Mouse (Mus musculus) activated CD4-positive, CD25-positive, alpha-beta regulatory T cell, adult 4 months (primary cell): ENCODE data around the gene Mia. TPM values are rescaled to one million over a fixed set of nuclear protein-coding genes. Genes with fewer than 3 reads are reported as not detected.
A peak's percentile ranks its signal among the peaks of the same experiment; 100 is the strongest.

Source experiments
- ATAC-seq: one replicate; pipeline ENCODE4 v1.8.0; 2017
- polyA plus RNA-seq, 2 experiments: library from polyadenylated mRNA; unstranded; fragments of 100-300 nt; shearing (Covaris generic); gene quantifications; one replicate each; pipeline ENCODE4 v1.2.1; 2017

The Mia gene
- polyA plus RNA-seq, result under 1 TPM in 1 of 2 experiments, not detected in 1; 0.34 TPM

DNA sequence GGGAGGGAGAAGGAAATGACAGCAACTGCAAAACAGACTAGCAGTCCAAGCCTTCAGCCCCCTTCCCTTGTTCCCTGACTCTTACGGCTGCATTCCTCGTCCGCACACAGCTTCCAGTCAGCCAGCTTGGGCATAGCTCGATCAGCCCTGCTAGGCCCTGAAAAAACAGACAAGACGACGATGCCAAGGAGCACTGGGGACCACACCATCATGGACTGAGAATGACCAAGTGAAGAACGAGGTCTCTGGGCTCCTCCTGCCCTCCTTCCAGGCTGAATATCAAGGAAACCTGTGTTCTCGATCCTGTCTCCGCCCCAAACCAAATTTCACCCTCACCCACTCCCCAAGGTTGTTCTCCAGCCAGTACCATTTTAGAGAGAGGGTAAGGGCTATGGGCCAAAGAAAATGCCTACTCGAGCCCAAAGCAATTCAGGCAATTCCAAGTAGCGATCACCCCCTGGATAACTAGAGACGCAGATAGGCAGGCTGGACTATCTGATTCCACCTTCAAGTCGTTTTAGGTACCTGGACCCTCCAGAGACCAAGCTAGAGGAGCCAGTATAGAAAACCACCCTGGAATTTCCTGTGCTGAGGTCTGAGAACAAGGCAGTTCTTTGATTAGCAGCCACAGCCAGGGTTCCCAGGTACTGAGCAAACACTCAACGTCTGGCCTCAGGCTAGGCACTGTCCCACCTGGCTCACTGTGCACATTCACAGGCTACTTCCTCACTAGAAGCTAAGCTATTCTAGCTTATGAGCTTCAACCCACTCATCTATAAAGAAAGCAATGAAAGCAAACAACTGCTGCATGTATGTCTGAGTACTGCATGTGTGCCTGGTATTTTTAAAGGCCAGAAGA is at the start of gene Mia, which contains the start of gene Gm21983:
Gene Mia (minus strand): TSS at position 321 of the 859 bp plus-strand sequence.
Gene Gm21983 (minus strand): TSS at position 250 of the 859 bp plus-strand sequence.
- ATAC-seq, result no peak

DNA sequence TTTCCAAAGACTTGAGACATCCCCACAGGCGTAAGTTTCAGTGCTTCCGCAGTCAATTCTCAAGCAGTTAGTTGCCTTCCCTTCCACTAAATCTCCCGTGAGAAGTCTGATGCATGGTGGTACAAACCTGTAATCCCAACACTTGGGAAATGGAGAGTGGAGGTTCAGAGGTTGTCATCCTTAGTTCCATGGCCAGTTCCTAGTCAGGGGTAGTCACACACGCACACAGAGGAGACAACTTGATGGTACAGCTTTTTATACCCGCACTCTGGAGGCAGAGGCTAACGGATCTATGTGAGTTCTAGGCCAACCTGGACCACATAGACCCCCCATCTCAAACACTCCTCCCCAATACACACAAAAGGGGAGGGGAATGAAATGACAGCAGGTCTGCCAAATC is 47.9 kb upstream of the Mia start:
- peak; percentile 6 for ATAC-seq

DNA sequence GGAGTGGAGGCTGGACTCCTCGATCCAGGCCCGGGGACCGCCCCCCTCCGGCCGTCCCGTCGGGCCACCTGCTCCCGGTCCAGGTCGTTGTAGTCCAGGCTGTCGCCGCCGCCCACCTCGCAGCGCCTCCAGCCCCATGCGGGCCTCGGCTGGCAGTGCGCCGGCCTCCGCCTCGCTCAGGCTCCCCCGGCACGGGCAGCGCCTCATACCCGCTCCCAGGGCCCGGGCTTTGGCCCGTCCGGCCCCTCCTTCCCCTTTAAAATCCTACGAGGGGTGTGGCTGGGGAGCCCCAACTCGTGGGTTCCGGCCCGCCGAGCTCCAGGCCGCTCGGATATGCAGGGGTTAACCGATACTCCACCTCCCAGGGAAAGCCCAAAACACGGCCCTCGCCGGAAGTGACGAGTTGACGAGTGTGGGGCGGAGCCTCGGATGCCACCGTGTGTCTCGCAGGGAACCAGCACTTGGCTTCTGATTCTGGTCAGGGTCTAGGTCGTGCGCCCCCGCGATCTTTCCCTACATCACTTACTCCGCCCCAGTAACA is 47.4 kb upstream of the Mia start, which contains the start of gene Itpkc:
Gene Itpkc (minus strand): TSS at position 381 of the 541 bp plus-strand sequence.
- ATAC-seq, result peak; percentile 88

DNA sequence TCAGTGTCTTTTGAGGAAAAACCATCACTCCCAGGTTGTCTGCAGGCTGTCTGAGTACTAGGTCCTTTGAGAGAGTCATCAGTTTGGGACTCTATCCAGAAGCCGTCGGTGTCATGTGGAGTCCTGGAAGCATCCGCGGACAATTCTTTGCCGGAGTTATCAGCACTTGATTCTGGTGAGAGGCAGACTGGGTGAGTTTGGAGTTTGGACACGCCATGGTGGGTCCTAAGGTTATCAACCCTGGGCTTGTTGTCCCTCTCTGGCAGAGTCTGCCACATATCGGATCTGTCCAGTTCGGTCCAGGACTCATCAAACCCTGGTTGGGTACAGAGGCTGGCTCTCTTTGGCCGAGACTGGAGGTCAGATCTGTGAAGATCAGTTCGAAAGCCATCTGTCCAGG is 46.7 kb upstream of the Mia start:
- no peak for ATAC-seq

DNA sequence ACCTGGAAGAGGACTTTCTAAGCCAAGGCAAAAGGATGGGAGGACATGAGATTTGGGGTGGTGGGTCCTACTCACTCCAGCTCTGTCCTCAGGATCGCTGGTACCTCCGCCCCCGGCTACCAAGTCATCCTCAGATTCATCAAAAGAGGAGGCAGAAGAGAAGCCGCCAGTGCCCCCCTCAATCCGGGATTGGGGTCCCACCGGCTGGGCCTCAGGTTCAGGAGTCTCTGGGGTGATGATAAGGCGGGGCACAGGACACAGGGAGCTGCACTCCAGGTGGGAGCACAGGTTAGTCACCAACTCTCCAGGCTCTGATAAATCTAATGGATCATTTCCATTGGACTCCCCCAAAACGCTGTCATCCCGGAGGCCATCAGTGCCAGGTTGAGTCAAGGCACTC is 46.3 kb upstream of the Mia start:
- ATAC-seq, result no peak

DNA sequence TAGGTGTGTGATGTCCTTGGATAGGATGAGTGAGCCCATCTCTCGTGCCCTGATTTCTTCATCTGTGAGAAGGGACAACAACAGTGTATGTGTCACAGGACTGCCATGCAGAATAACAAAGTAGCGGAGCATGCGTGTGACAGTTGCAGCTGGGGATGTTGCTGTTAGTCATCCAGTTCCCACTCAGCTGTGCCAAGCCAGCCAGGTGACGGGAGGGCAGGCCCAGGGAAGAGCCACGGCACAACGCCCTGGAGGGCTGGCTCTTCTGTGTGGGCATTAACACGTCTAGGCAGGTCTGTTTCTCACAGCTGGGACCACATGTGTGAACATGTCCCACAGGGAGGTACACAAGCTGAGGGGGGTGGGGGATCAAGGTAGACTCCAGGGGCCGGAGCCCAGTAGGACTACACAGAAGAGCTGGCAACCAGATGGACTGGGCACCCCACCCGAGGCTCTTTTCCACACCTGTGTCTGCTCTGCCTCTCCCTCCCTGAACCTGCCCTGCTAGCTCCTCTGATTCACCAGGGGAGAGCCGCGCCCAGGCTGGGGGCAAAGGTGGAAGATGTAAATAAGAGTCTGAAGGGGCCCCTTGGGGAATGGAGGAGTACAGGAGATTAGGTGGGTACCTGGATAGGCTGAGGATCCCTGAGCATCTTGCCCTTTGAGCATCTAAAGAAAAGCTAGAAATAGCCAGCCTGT is 44.1 kb upstream of the Mia start:
- no peak for ATAC-seq

DNA sequence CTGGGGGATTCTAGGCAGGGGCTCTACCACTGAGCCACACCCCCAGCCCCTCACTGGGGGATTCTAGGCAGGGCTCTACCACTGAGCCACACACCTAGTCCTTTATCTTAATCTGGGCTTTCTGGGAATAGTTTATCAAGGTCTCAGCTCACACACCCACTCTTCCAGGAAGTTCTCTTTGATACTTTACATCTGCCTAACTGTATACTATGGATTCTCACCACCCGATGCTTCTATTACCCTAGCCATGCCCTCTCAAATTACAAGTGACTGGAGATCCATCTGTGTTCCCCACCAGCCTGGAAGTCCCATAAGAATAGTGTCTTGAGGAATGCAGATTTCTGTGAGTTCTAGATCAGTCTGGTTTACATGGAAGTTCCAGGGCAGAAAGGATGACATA is 41.6 kb upstream of the Mia start:
- ATAC-seq, result no peak

DNA sequence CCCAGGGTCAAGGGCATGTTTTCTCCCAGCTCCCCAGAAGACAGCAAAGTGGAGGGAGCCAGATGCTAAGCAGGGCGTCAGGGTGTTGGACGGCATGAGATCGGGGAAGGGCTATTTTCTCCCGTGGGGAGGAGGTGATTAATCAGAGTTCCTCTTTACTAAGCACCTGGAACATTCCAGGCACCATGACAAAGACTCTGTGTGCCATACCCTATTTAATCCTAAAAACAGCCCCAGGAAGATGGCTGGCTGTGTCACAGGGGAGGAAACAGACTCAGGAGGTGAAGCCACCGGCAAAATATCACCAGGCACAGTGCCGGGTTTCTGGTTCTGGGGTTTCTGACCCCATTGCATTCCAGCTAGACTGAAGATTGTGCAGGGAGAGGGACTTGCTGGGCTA is 41.0 kb upstream of the Mia start:
- no peak for ATAC-seq

DNA sequence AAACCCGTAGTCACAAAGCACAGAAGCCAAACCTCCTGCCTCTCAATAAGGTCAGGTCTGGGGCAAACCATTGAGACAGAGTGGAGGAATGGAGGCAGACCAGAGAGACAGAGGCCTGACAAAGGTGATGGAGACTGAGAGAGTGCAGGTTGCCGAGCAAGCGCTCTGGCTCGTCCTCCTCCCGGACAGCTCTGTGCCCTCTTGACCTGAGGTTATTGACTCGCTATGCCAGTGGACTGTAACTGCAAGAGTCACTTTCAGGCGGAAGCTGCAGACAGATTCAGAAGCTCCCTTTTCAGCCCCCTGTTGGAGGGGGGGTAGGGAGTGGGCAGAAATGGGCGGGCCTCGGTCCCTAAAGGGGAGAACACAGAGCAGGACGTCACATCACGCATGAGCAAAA is 39.0 kb upstream of the Mia start:
- ATAC-seq, result no peak

DNA sequence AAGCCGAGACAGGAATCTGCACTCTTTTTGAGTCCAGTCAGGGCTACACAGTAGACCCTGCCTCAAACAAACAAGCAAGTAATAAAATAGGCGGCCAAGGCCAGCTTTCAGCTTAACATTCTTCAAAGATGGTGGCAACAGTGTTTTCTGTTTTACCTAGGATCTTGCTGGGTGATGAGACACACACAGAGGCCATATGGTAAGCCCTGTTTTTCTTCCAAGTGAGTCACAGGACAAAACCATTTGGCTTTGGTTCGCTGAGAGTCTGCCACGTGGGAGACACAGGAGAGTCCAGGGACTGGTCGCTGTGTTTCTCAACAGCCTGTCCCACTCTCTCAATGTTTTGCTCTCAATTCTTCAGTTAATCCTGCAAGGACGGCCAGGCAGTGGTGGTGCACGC is 37.6 kb upstream of the Mia start:
- ATAC-seq, result no peak

DNA sequence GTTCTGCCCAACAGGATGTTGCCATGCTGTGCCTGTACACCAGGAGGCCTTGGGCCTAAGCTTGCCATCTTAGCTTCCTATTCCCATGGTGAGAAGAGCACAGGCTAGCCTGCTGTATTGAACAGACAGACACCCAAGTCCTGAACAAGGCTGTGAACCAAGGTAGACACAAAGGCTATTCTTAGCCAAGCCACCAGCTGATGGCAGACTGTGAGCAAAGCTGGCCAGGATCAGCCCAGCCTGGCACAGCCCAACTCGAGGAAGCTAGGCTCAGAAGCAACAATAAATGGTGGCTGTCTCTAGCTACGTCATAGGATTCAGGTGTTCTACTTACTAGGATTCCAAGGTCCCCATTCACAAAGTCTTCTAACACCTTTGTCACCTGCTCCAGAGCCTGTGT is 31.7 kb upstream of the Mia start:
- no peak for ATAC-seq

DNA sequence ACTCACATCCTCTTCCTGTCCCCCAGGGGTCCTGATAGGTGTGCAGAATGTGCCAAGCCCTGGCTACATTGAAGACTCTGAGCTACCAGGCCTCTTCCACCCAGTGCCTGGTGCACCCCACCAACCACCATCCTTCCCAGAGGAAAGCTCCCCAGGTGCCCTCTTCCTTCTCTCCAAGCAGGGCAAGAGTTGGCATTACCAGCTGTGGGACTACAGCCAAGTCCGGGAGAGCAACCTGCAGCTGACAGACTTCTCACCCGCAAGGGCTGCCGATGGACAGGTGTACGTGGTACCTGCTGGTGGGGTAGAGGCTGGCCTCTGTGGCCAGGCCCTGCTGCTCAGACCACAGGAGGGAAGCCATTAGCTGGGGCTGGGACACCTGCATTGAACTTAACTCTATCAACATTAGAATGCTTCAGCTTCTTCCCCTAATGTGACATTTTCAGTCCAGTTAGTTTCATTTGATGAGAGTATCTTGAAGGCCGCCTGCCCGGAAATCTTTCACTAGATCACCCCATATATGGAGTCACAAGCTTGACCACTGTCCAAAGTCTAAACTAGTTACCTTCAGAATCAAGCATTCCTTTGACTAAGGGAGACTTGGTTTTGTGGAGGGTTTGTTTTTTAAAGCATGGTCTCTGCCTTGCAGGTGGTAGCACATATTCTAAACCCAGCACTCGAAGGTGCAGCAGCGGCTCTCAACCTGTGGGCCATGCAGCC is 22.9 kb upstream of the Mia start:
- no peak for ATAC-seq

DNA sequence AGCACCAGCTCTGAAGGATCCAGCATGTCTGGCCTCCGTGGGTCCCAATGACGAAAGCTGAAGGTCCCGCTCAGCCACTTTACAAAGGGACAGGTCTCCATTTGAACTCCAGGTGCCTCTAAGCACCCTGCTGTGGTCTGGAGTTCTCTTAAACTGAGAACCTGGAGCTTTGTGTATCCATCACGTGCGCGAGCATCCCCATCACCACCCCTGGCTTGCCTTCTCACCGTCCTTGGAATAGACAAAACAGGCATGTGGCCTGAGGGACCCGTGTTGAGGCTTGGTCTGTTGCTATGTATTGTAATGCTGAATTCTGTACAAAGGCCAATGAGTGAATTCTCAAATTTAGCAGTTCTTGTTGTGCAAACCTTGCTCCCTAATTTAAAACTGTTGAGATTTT is 17.8 kb upstream of the Mia start:
- no peak for ATAC-seq

DNA sequence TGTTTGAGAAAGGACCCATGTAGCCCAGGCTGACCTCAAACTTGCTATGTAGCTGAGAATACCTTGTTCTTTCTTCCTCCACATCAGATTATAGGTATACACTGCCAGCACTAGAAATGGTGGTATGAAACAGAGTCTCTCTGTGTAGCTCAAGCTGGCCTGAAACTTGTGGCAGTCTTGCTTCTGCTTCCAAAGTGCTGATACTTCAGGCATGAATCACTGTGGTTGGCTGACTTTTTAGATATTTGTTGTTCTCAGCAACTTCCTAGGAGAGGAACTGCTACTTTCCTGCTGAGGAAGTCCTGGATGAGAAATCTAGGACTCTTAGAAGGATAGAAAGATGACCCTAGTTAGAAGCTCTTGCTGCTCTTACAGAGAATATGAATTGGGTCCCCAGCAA is 17.4 kb upstream of the Mia start:
- no peak for ATAC-seq

DNA sequence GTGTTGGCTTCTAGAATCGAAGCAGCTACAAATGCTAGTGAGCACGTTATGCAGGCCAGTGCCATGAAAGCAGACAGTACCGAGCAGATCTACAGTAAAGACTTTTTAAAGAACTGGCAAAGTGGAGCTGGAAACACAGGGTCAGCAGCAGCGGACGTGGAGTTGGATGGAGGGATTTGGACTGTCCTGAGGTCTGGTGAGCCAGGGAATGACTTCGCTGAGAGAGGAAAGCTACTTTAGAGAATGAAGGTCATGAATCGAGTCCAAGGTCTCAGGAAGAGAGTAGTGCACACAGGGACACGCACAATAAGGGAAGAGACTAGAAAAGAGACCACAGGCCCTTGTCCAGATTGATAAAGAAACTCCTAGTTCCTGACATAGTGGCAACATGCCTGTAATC is 16.7 kb upstream of the Mia start:
- ATAC-seq, result no peak

DNA sequence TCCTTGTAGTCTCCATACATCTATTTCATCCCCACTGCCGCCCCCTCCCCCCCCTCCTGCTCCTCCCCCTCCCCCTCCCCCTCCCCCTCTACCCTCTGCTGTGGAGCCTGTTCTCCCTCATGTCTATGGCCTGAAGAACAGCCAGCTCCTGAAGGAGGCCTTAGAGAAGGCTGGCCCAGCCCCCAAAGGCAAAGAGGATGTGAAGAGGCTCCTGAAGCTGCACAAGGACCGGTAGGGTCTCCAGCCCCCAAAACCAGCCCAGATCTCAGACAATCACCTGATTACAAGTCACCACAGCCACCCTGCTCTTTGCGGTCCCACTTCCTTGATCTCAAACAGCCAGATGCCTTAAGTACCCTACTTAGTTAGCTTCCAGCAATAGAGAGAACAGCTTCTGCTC is 16.2 kb upstream of the Mia start:
- no peak for ATAC-seq

DNA sequence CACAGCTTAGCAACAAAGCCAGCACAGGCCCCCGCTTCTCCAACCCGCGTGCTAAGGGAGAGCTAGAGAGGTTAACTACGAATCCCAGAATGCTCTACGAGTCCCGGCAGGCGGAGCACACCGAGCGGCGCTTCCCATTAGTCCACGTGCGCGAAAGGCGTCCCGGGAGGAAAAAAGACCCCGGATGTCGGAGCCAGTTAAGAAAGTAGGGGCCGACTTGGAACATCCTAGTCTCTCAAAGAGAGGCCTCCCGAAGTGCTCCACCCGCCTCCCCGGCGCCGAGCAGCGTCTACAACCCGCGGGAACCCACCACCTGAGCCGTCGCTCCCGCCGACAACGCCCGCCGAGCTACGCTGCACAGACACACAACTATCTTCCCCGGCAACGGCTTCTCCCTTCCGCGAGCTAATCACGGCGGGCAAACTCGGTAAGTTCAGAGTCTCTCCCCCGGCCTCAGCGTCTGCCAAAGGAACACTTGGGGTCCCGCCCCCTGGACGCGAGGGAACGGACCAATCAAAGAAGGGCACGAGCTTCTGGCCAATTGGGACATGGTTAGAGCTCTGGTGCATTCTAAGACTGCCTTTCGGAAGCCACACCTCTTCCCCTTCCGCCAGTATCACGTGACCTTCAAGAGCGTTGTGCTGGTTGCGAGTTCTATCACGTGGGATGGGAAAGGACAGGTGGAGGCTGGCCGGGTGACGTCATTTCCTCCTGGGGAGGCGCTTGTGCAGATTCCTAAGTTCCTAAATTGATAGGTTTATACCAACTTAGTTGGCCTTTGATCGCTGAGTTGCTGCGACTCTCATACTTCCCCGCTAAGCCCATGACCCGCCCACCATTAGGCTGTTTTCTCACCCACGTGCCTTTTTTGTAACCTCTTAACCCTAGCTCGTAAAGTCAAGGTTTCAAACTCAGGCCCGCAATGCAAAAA is 15.0 kb upstream of the Mia start, which contains the start of the genes BC024978 and Snrpa:
Gene BC024978 (plus strand): TSS at position 101 of the 931 bp plus-strand sequence.
Gene Snrpa (minus strand): TSS at position 591 of the 931 bp plus-strand sequence.
- ATAC-seq, result peak; percentile 96

DNA sequence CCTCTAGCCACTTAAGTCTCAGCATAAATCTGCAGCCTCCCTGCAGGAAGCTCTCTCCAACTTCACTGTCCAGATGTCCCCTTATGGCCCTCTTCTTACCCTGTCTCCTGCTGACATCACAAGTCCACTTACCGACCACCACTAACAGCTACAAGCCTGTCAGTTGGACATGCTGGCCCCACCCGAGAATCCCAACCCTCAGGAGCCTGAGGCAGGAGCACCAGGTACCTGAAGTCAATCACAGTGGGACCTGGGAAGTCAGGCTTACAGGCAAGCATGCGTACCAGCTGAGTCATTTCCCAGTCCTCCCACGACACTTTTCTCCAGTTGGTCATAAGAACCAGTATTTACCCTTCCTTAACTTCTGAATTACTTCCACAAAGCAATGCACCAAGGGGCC is 12.8 kb upstream of the Mia start:
- no peak for ATAC-seq

DNA sequence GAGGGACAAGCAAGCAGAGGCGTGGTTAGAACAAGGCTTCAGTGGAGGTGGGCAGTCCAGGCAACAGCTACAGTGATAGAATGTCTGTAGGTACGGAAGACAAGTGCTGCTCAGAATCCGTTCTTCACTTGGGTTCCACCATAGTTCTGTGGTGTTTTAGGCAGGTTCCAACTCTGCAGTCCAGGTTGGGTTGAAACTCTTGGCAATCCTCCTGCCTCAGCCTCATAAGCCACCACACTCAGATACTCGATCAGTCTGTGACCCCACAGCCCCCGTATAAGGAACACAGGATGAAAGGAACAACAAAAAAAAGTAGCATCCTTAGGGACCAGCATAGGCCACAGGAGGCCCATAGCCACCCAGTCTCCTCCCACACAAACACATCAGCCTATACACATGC is 11.5 kb upstream of the Mia start:
- no peak for ATAC-seq

DNA sequence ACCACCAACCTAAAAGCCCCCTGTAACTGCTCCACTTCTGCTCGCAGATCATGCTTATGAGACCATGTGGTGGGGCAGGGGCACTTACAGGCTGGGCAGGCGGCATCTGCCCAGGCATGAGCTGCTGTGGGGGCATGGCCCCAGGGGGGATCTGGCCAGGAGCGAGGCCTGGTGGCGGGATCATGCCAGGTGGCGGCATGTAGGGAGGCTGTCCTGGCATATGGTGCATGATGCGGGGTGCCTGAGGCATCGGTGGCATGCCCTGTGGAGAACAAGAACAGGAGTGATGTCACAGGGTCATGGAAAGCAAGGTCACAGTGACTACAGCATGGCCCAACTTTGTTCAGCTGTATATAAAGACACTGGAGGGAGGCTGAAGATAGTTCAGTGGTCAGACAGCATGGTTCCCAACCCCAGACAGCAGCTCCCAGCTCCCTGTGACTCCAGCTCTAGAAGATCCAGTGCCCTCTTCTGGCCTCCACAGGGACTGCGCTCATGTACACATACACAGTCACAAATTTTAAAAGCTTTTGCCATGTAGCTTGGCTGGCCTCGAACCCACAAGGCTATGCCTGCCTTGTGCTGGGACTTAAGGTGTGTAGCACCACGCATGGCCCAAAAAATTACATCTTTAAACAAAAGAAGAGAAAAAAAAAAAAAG is 8.4 kb upstream of the Mia start:
- ATAC-seq, result no peak

DNA sequence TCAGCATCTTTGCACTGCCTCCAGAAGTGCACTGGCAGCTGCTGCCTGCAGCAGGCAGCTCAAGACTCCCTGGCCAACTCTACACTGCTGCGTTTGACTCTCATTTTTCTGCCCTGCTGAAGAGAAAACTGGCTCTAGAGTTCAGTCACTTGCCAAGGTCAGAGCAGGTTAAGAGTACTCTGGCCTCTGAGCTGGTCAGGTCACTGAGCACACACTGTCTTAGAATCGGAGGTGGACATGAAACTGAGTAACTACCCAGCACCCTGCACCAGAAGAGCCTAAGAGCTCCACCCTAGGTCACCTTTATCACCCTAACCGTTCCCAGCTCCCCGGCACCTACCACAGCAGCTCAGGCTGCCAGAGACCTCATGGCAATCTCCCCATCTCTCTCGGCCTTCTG is 5.0 kb upstream of the Mia start:
- no peak for ATAC-seq
